Mouse (Mus musculus) G1E (cell line): Measurements from ENCODE around the gene Tmco1.

Experiments used
- CTCF ChIP-seq: IDR thresholded peaks from 2 replicates; pipeline ENCODE4 v1.5.1; 2012; ENCODE audit warnings: low read depth, low read length, inconsistent platforms, mixed read lengths
- GATA1 ChIP-seq: IDR thresholded peaks from 2 replicates; pipeline ENCODE4 v1.6.1; 2012; ENCODE audit warnings: borderline replicate concordance, low read length, inconsistent platforms, mixed read lengths
- GATA2 ChIP-seq: IDR thresholded peaks from 2 replicates; pipeline ENCODE4 v1.6.1; 2012; ENCODE audit warnings: low read depth, low read length, inconsistent platforms, borderline replicate concordance
- POLR2AphosphoS5 ChIP-seq: IDR thresholded peaks from 2 replicates; pipeline ENCODE4 v1.6.1; 2012; ENCODE audit warnings: low read depth, low read length, inconsistent platforms; ENCODE audit not compliant: insufficient replicate concordance
- TAL1 ChIP-seq: conservative IDR thresholded peaks from 2 replicates; pipeline ENCODE4 v1.6.1; 2012; ENCODE audit warnings: low read depth, low read length, inconsistent platforms, mixed read lengths

DNA sequence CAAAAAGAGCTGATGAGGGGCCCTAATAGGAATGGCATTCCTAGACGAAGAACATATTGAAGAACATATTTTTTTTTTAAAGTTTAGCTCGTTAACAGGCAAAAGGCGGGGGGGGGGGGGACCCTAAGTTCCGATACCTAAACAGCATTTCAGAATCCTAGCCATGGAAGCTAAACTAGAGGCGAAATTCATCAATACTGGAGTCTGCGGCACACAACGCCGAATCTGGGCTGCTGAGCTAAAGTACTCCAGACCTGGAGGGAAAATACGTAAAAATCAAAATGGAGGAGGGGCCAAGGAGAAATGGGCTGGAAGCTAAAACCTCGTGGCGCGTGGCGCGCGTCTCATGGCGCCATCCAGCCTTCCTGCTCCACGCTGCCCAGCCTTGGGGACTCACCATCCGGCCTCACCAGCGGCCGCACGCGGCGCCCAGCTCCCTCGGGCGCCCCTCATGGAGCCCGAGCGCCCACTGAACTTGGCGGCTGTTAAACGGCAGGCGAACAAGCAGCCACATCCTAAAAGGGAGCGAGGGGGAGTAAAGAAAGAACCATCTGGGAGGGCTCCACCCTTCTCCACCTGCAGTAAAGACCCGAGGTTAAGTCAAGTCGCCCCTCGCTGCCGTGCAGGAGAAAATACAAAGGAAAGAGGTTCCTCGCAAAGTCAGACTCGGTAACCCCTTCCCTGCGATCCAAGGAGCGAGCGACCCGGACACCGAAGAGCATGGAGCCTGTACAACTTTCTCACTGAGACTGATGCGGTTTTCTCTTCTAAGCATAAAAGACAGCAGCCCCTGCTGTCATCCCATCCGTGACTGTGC lies 24.5 kb upstream of the Tmco1 start:
- TF ChIP-seq CTCF (no peak), TAL1 (no peak), GATA1 (no peak), POLR2AphosphoS5 (no peak), GATA2 (no peak)
